Mouse (Mus musculus) hindbrain, embryonic 11.5 days (tissue): ENCODE data around the gene Sh2d1b1. TPM values are rescaled to one million over a fixed set of nuclear protein-coding genes. Genes with fewer than 3 reads are reported as not detected.

Experiments
- ATAC-seq: fragments of 200-750 bp; cut with Nextera tagmentation; 2 replicates; pipeline ENCODE4 v1.8.0; 2017; ENCODE audit warnings: mild to moderate bottlenecking, moderate TSS enrichment, moderate library complexity; ENCODE audit not compliant: low FRiP score
- DNase-seq: peaks from one replicate; pipeline ENCODE4 v3.0.0-alpha.2; 2015; ENCODE audit warnings: low spot score
- H3K27ac ChIP-seq: fragments of 300-500 bp; sonication (generic); 2 replicates; pipeline ENCODE4 v1.5.1; 2014; ENCODE audit warnings: mild to moderate bottlenecking, low read depth, low read length
- H3K27me3 ChIP-seq: fragments of 300-500 bp; sonication (generic); 2 replicates; pipeline ENCODE4 v1.6.1; 2014; ENCODE audit warnings: mild to moderate bottlenecking, low read length, moderate library complexity, mixed read lengths; ENCODE audit not compliant: control insufficient read depth, insufficient read depth
- H3K36me3 ChIP-seq: fragments of 300-500 bp; sonication (generic); 2 replicates; pipeline ENCODE4 v1.6.1; 2014; ENCODE audit warnings: mild to moderate bottlenecking, low read length, moderate library complexity, mixed read lengths; ENCODE audit not compliant: control insufficient read depth, insufficient read depth
- H3K4me1 ChIP-seq: fragments of 300-500 bp; sonication (generic); replicated peaks from 2 replicates; pipeline ENCODE4 v1.6.1; 2014; ENCODE audit warnings: low read length, mixed read lengths; ENCODE audit not compliant: control insufficient read depth, insufficient read depth
- H3K4me2 ChIP-seq: fragments of 300-500 bp; sonication (generic); replicated peaks from 2 replicates; pipeline ENCODE4 v1.6.1; 2014; ENCODE audit warnings: mild to moderate bottlenecking, low read depth, low read length
- H3K4me3 ChIP-seq: fragments of 300-500 bp; sonication (generic); 2 replicates; pipeline ENCODE4 v1.5.1; 2014; ENCODE audit warnings: low read depth, low read length
- H3K9ac ChIP-seq: fragments of 300-500 bp; sonication (generic); 2 replicates; pipeline ENCODE4 v1.6.1; 2014; ENCODE audit warnings: low read depth, low read length
- H3K9me3 ChIP-seq: fragments of 300-500 bp; sonication (generic); 2 replicates; pipeline ENCODE4 v1.6.1; 2016; ENCODE audit warnings: low read length; ENCODE audit not compliant: control insufficient read depth
- WGBS: fragments of 180-500 bp; shearing (Covaris S2); extraction: QIAGEN DNeasy Blood & Tissue Kit; methylation state at CpG from one replicate; pipeline ENCODE4 v1.1.7; 2014; 5-methylcytosine and 5-hydroxymethylcytosine counted together
- polyA plus RNA-seq: library from polyadenylated mRNA; unstranded; fragments of >200 nt; fragmentation: Nextera tagmentation; extraction: Ambion mirVana; gene quantifications from 2 replicates; pipeline ENCODE4 v1.2.1, GENCODE M21; 2014

The Sh2d1b1 gene
- polyA plus RNA-seq, 1 experiment from 2014 or later, result not detected

DNA sequence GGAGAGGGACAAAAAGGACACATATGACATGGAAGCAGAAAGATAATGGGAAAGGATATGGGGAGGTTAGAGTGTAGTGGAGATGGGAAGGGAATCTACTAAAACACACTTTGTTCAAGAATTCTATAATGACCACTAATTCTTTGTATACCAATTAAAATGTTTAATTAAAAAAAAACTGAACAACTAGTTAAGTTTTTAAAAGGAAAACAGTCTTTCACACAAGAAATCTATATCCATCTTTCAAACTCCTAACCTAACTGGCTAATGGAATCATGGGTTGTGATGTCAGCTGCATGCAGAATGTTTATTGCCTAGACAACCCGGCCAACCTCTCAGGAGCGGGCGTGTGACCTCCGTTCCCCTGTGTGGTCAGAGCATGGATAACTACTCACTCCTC is 31.4 kb downstream of the Sh2d1b1 start, which contains the start of gene Spata46:
TSS of gene Spata46 (plus strand) at position 301 of the 400 bp plus-strand sequence.
- no peak within 1 kb of the TSS for H3K9ac ChIP-seq
- no peak within 1 kb of the TSS for H3K27ac ChIP-seq
- ATAC-seq, result no peak
- DNase-seq, result no peak
- H3K4me2 ChIP-seq, result no peak within 1 kb of the TSS
- H3K36me3 ChIP-seq, result no peaks in the 10 kb centered on the region
- 91% methylated on average over 4 of the region's 4 CpGs for WGBS
- H3K27me3 ChIP-seq, result no peaks in the 10 kb centered on the region
- no peaks in the 10 kb centered on the region for H3K9me3 ChIP-seq
- no peak within 1 kb of the TSS for H3K4me3 ChIP-seq
- H3K4me1 ChIP-seq, result no peaks in the 10 kb centered on the region

DNA sequence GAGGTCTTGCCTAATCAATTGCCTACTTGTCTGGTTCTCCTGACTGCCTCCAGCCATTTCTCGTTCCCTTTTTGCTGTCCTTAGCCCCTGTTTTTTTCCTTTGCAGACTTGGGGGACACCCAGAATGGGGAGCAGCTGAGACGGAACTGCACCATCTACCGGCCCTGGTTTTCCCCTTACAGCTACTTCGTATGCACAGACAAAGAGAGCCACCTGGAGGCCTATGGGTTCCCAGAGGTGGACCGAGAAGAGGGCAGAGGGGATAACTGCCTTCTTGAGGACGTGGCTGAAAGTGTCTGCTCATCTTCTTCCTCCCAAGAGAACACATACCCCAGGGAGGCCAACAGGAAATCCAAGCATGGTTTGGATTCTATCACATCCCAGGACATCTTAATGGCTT is 34.3 kb downstream of the Sh2d1b1 start:
- ATAC-seq (no peak), DNase-seq (no peak)
- Histone ChIP-seq H3K4me3 (no peak overlapping the region), H3K27me3 (no peaks in the 10 kb centered on the region), H3K36me3 (no peaks in the 10 kb centered on the region), H3K9ac (no peak overlapping the region), H3K27ac (no peak overlapping the region), H3K9me3 (no peaks in the 10 kb centered on the region), H3K4me1 (no peaks in the 10 kb centered on the region), H3K4me2 (no peak overlapping the region)
- WGBS, result 79% methylated on average over 6 of the region's 6 CpGs

DNA sequence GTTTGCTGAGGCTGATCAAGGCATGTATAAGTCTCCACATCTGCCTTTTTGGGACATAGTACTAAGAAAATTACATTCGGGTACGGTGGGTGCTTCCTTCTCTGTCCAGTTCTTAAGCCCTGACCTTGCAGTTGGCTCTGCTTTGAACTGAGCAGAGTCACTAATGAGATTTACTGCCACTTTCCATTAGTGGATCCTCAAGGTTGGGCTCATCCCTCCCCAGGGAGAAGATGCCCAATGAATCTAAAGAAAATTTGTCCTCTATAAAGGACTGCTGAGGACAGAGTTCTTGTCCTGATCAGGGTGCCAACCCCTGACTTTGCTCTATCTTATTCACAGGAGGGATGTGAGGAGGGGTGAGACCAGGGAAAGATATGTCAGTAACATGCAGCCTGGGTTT is 44.9 kb downstream of the Sh2d1b1 start:
- Histone ChIP-seq H3K9ac (no peak overlapping the region), H3K27ac (no peak overlapping the region), H3K9me3 (no peaks in the 10 kb centered on the region), H3K4me3 (no peak overlapping the region), H3K36me3 (no peaks in the 10 kb centered on the region), H3K4me2 (no peak overlapping the region), H3K4me1 (no peaks in the 10 kb centered on the region), H3K27me3 (no peaks in the 10 kb centered on the region)
- ATAC-seq, result no peak
- DNase-seq, result no peak
- 88% methylated on average over 2 of the region's 2 CpGs for WGBS

DNA sequence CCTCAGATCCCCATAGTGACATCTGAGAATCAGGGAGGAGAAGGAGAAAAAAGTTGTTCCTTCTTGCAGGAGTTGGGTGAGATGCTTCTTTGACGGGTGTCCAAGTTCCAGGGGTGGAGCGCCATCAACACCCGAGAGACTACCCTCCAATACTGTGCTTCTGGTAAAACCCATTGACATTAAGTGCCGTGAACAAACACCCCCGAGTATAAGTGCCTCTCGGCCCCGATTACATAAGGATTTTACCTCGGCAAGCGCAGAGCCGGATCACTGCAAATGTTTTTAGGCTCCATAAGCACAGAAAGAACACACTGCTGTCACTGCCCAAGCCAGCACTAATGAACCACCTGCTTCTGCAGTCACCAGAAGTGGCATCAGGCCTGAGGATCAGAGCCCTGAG is 45.9 kb downstream of the Sh2d1b1 start:
- Histone ChIP-seq H3K9ac (no peak overlapping the region), H3K27me3 (no peaks in the 10 kb centered on the region), H3K4me3 (no peak overlapping the region), H3K4me1 (no peaks in the 10 kb centered on the region), H3K27ac (no peak overlapping the region), H3K9me3 (no peaks in the 10 kb centered on the region), H3K36me3 (no peaks in the 10 kb centered on the region), H3K4me2 (no peak overlapping the region)
- DNase-seq (no peak), ATAC-seq (no peak)
- WGBS, result 89% methylated on average over 10 of the region's 10 CpGs

DNA sequence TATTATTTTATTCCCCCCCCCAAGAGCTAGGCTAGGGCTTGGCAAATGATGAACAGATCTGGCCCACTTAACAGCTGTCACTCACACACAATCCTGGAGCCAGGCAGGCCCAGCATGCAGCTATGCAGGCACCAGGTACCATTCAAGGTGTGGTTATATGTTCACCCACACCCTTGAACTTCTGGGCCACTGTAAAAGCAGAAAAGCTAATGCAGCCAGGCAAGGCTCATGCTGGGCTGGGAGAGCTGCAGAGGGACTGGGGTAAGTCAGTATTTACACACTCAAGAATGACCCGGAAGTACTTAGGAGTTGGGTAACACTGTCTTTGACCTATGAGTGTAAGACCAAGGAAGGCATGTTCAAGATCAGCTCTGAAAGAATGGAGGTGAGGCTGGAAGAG is 47.2 kb downstream of the Sh2d1b1 start:
- ATAC-seq (no peak), DNase-seq (no peak)
- Histone ChIP-seq H3K36me3 (no peaks in the 10 kb centered on the region), H3K9ac (no peak overlapping the region), H3K4me1 (no peaks in the 10 kb centered on the region), H3K27me3 (no peaks in the 10 kb centered on the region), H3K4me2 (no peak overlapping the region), H3K9me3 (no peaks in the 10 kb centered on the region), H3K27ac (no peak overlapping the region), H3K4me3 (no peak overlapping the region)
- WGBS, result 100% methylated on average over 1 of the region's 1 CpGs

DNA sequence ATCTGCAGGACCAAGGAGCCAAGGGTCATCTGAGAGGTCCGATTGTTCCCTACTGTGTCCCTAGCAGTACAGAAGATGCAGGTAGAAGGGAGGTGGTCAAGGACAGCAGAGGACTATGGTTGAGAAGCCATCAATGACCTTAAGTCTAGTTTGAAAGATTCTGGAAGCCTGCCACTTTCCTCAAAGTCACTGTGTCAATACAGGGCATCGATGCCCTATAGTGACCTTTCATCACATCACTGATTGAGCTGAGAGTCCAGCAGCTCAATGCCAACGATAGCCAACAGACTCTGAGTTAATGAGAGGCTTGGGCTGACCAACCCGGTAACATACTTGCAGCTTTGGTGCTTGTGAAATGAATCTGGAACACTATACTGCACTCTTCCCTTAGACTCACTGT is 48.2 kb downstream of the Sh2d1b1 start:
- no peak for ATAC-seq
- H3K4me1 ChIP-seq, result no peaks in the 10 kb centered on the region
- no peak for DNase-seq
- H3K4me2 ChIP-seq, result no peak overlapping the region
- no peak overlapping the region for H3K9ac ChIP-seq
- whole genome bisulfite sequencing, result 85% methylated on average over 4 of the region's 4 CpGs
- no peaks in the 10 kb centered on the region for H3K27me3 ChIP-seq
- H3K27ac ChIP-seq, result no peak overlapping the region
- H3K4me3 ChIP-seq, result no peak overlapping the region
- no peaks in the 10 kb centered on the region for H3K36me3 ChIP-seq
- H3K9me3 ChIP-seq, result no peaks in the 10 kb centered on the region

DNA sequence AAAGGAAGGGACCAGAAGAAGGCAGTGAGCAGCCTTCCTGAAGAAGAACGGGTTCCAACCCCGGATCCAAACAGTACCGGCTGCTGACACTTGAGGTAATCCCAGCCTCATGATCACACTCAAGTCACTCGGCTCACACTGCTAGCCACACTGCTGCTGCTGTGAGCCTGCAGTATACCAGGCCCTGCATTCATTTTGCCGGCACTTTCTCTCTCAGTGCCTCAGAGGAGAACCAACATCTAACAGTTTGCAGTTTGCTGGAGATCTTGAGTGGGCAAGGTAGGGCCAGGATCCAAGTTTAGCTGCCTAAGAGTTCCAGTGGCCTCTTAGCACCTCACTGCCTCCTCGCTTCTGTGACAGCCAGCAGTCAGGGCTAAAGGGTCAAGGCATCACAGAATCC is 54.8 kb downstream of the Sh2d1b1 start:
- no peak overlapping the region for H3K4me2 ChIP-seq
- no peak for DNase-seq

DNA sequence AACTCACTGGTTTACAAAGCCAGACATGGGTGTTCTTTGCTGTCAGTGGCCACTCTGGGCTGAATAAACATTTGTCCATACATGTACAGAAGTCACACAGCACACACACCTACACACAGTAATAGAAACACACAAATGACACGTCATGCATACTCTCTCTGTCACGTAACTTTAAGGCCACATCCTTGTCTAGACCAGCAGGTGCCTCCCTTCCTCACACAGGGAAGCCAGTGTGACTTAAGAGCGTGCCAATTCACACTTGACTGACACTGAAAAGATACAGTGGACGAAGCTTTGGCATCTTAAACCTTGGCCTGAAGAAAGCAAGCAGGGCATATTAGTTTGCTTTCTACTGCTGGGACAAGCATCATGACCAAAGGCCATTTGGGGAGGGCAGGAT is 55.7 kb downstream of the Sh2d1b1 start:
- no peaks in the 10 kb centered on the region for H3K4me1 ChIP-seq
- WGBS, result 85% methylated on average over 4 of the region's 4 CpGs
- no peak for DNase-seq
- H3K9ac ChIP-seq, result no peak overlapping the region
- no peaks in the 10 kb centered on the region for H3K9me3 ChIP-seq
- H3K27ac ChIP-seq, result no peak overlapping the region
- H3K36me3 ChIP-seq, result no peaks in the 10 kb centered on the region
- ATAC-seq, result no peak
- no peak overlapping the region for H3K4me3 ChIP-seq
- H3K27me3 ChIP-seq, result no peaks in the 10 kb centered on the region
- no peak overlapping the region for H3K4me2 ChIP-seq

More for the DNA sequence above, 54.8 kb downstream of the Sh2d1b1 start:
- 74% methylated on average over 6 of the region's 6 CpGs for WGBS
- Histone ChIP-seq H3K27ac (no peak overlapping the region), H3K27me3 (no peaks in the 10 kb centered on the region), H3K4me1 (no peaks in the 10 kb centered on the region), H3K9ac (no peak overlapping the region), H3K36me3 (no peaks in the 10 kb centered on the region), H3K4me3 (no peak overlapping the region), H3K9me3 (no peaks in the 10 kb centered on the region)
- ATAC-seq, result no peak
